Mouse (Mus musculus) forelimb bud, embryonic 11.5 days (tissue): Measurements from ENCODE around the gene Krtcap3.

Experiments
- DNase-seq: peaks from one replicate; pipeline ENCODE4 v3.0.0-alpha.2; 2012; ENCODE audit warnings: low read depth, low spot score

The Krtcap3 gene

GRCm38 (mm10) chr5:31298486-31298885 lies 47.0 kb downstream of the Krtcap3 start:
- DNase-seq, result no peak

- no peak for DNase-seq
These were observed 50.4 kb downstream of the Krtcap3 start for GRCm38 (mm10) chr5:31301866-31302265.
